Mouse (Mus musculus): ENCODE data around the gene 1700122O11Rik.

DNA sequence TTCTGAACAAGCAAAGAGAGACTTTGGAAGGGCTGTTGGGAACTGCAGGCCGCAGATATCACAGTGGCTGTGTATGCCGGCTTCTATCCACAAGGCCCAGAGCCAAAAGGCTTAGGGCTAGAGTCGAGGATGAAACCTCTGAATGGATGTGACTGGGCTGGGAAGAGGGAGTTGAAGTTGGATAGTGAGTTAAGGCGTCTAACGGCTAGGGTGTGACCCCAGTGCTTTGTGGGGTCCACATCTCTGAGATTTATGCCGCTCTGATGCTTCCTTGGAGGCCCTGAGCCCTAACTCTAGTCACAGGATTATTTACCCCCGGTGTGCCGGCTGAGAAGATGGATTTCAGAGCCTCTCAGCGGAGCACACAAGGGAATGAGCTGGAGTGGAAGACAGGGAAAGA lies 33.5 kb downstream of the 1700122O11Rik start:
- TF ChIP-seq CTCF (IDR thresholded peaks at IDR 0.05; ENCODE audit: borderline replicate concordance, extremely low read depth, insufficient read depth, insufficient read length) = no peak
- TF ChIP-seq POLR2A (IDR thresholded peaks at IDR 0.05; ENCODE audit: borderline replicate concordance, extremely low read depth, insufficient read depth, insufficient read length, poor library complexity, severe bottlenecking) = no peak
